Mouse (Mus musculus) CH12.LX (cell line): ENCODE data around the gene Ffar2. TPM values are rescaled to one million over a fixed set of nuclear protein-coding genes. Genes with fewer than 3 reads are reported as not detected.

Experiments used
- DNase-seq: peaks from one replicate; pipeline ENCODE4 v3.0.0-alpha.2; 2013; ENCODE audit errors: extremely low read depth
- H3K27ac ChIP-seq: 2 replicates; pipeline ENCODE4 v1.5.1; 2012; ENCODE audit warnings: low read depth, mild to moderate bottlenecking, control low read depth, moderate library complexity; ENCODE audit not compliant: insufficient read depth
- H3K27me3 ChIP-seq: replicated peaks from 2 replicates; pipeline ENCODE3; 2012; ENCODE audit warnings: inconsistent platforms
- H3K36me3 ChIP-seq, 2 experiments: replicated peaks in 1 of 2; 2 replicates each; pipeline versions ENCODE3 to v1.6.1; 2012; ENCODE audit warnings: inconsistent platforms in 1 of 2, low read length in 1 of 2, mild to moderate bottlenecking in 1 of 2, mixed read lengths in 1 of 2, moderate library complexity in 1 of 2; ENCODE audit not compliant: control insufficient read depth in 1 of 2, insufficient read depth in 1 of 2
- H3K4me1 ChIP-seq, 2 experiments: 2 replicates each; pipeline ENCODE4 v1.6.1; 2012; ENCODE audit warnings: inconsistent platforms in 1 of 2, moderate library complexity in 1 of 2; ENCODE audit not compliant: insufficient read depth in 2 of 2, control insufficient read depth in 1 of 2
- H3K4me2 ChIP-seq: 2 replicates; pipeline ENCODE4 v1.6.1; 2012; ENCODE audit warnings: low read depth, mild to moderate bottlenecking, control low read depth; ENCODE audit not compliant: poor library complexity, insufficient read depth, severe bottlenecking
- H3K4me3 ChIP-seq, 3 experiments: fragments of 150-350 bp in 1 of 3; sonication (generic) in 1 of 3; replicated peaks in 1 of 3; 2 replicates each; pipeline versions ENCODE3 to v1.5.1; 2011 to 2012; ENCODE audit warnings: low read depth in 2 of 3, low read length in 2 of 3, mild to moderate bottlenecking in 2 of 3, moderate library complexity in 2 of 3, control low read depth in 1 of 3, improper control_type of control experiment in 1 of 3, inconsistent platforms in 1 of 3, mixed read lengths in 1 of 3; ENCODE audit not compliant: poor library complexity in 1 of 3
- H3K79me2 ChIP-seq: replicated peaks from 2 replicates; pipeline ENCODE4 v1.6.1; 2012; ENCODE audit warnings: mild to moderate bottlenecking, moderate library complexity; ENCODE audit not compliant: control insufficient read depth, poor library complexity, insufficient read depth, severe bottlenecking; ENCODE audit errors: extremely low read depth
- H3K9ac ChIP-seq: 2 replicates; pipeline ENCODE4 v1.6.1; 2012; ENCODE audit warnings: low read depth, mild to moderate bottlenecking, control low read depth, moderate library complexity; ENCODE audit not compliant: insufficient read depth
- H3K9me3 ChIP-seq: replicated peaks from 2 replicates; pipeline ENCODE3; 2012; ENCODE audit warnings: low read length, inconsistent platforms, mixed read lengths
- CHD1 ChIP-seq: IDR thresholded peaks from 2 replicates; pipeline ENCODE4 v1.6.1; 2012; ENCODE audit warnings: low read depth, low read length, improper control_type of control experiment, inconsistent platforms
- CHD2 ChIP-seq: IDR thresholded peaks from 2 replicates; pipeline ENCODE4 v1.6.1; 2011; ENCODE audit warnings: low read length, improper control_type of control experiment
- CTCF ChIP-seq, 2 experiments: IDR thresholded peaks in 1 of 2; conservative IDR thresholded peaks in 1 of 2; 2 replicates each; pipeline ENCODE4 v1.5.1; 2011 to 2012; ENCODE audit warnings: low read depth in 2 of 2, low read length in 2 of 2, improper control_type of control experiment in 1 of 2, inconsistent platforms in 1 of 2, mild to moderate bottlenecking in 1 of 2, moderate library complexity in 1 of 2
- E2F4 ChIP-seq: IDR thresholded peaks from 2 replicates; pipeline ENCODE4 v1.6.1; 2011; ENCODE audit warnings: low read depth, low read length, improper control_type of control experiment; ENCODE audit not compliant: insufficient replicate concordance
- EP300 ChIP-seq: IDR thresholded peaks from 2 replicates; pipeline ENCODE4 v1.6.1; 2011; ENCODE audit warnings: low read length, improper control_type of control experiment
- ETS1 ChIP-seq: conservative IDR thresholded peaks from 2 replicates; pipeline ENCODE4 v1.6.1; 2012; ENCODE audit warnings: low read depth, mild to moderate bottlenecking, inconsistent platforms, low read length, improper control_type of control experiment, moderate library complexity
- HCFC1 ChIP-seq: IDR thresholded peaks from 2 replicates; pipeline ENCODE4 v1.6.1; 2012; ENCODE audit warnings: low read depth, mild to moderate bottlenecking, inconsistent platforms, low read length, improper control_type of control experiment
- IRF4 ChIP-seq: IDR thresholded peaks from 2 replicates; pipeline ENCODE4 v1.6.1; 2014; ENCODE audit warnings: low read depth, mild to moderate bottlenecking, inconsistent platforms, low read length, improper control_type of control experiment
- JUN ChIP-seq: IDR thresholded peaks from 2 replicates; pipeline ENCODE4 v1.6.1; 2011; ENCODE audit warnings: low read depth, mild to moderate bottlenecking, low read length, improper control_type of control experiment, moderate library complexity; ENCODE audit not compliant: insufficient read depth
- JUND ChIP-seq: conservative IDR thresholded peaks from 2 replicates; pipeline ENCODE4 v1.6.1; 2011; ENCODE audit warnings: low read depth, low read length, improper control_type of control experiment
- KAT2A ChIP-seq: IDR thresholded peaks from 2 replicates; pipeline ENCODE4 v1.6.1; 2012; ENCODE audit warnings: low read length, improper control_type of control experiment, inconsistent platforms; ENCODE audit not compliant: insufficient replicate concordance
- MAFK ChIP-seq: IDR thresholded peaks from 2 replicates; pipeline ENCODE4 v1.6.1; 2011; ENCODE audit warnings: low read length, improper control_type of control experiment; ENCODE audit not compliant: insufficient replicate concordance
- MAX ChIP-seq: IDR thresholded peaks from 2 replicates; pipeline ENCODE4 v1.6.1; 2011; ENCODE audit warnings: low read length, improper control_type of control experiment
- MAZ ChIP-seq: IDR thresholded peaks from 2 replicates; pipeline ENCODE4 v1.6.1; 2012; ENCODE audit warnings: low read depth, mild to moderate bottlenecking, inconsistent platforms, low read length, improper control_type of control experiment, moderate library complexity
- MEF2A ChIP-seq: IDR thresholded peaks from 2 replicates; pipeline ENCODE4 v1.6.1; 2014; ENCODE audit warnings: low read depth, mild to moderate bottlenecking, inconsistent platforms, low read length, improper control_type of control experiment, borderline replicate concordance
- MXI1 ChIP-seq: IDR thresholded peaks from 2 replicates; pipeline ENCODE4 v1.6.1; 2011; ENCODE audit warnings: mild to moderate bottlenecking, low read depth, low read length, improper control_type of control experiment
- MYC ChIP-seq: IDR thresholded peaks from 2 replicates; pipeline ENCODE4 v1.6.1; 2011; ENCODE audit warnings: low read depth, mild to moderate bottlenecking, improper control_type of control experiment, low read length
- NELFE ChIP-seq: IDR thresholded peaks from 2 replicates; pipeline ENCODE4 v1.6.1; 2011; ENCODE audit warnings: low read depth, low read length, improper control_type of control experiment
- NRF1 ChIP-seq: IDR thresholded peaks from 2 replicates; pipeline ENCODE4 v1.6.1; 2014; ENCODE audit warnings: low read depth, mild to moderate bottlenecking, inconsistent platforms, low read length, improper control_type of control experiment, moderate library complexity
- PAX5 ChIP-seq: IDR thresholded peaks from 2 replicates; pipeline ENCODE4 v1.6.1; 2012; ENCODE audit warnings: low read length, inconsistent platforms, mixed read lengths
- POLR2A ChIP-seq: IDR thresholded peaks from 2 replicates; pipeline ENCODE4 v1.6.1; 2011; ENCODE audit warnings: low read depth, mild to moderate bottlenecking, improper control_type of control experiment, low read length
- POLR2AphosphoS2 ChIP-seq: IDR thresholded peaks from 2 replicates; pipeline ENCODE4 v1.6.1; 2011; ENCODE audit warnings: low read depth, low read length, improper control_type of control experiment
- RAD21 ChIP-seq: IDR thresholded peaks from 2 replicates; pipeline ENCODE4 v1.6.1; 2011; ENCODE audit warnings: low read depth, mild to moderate bottlenecking, low read length, improper control_type of control experiment, moderate library complexity
- SIN3A ChIP-seq: IDR thresholded peaks from 2 replicates; pipeline ENCODE4 v1.6.1; 2012; ENCODE audit warnings: low read length, improper control_type of control experiment, inconsistent platforms
- SMC3 ChIP-seq: IDR thresholded peaks from 2 replicates; pipeline ENCODE4 v1.6.1; 2011; ENCODE audit warnings: low read depth, low read length, improper control_type of control experiment
- TBP ChIP-seq: conservative IDR thresholded peaks from 2 replicates; pipeline ENCODE4 v1.6.1; 2011; ENCODE audit warnings: low read depth, low read length, improper control_type of control experiment
- TCF12 ChIP-seq: IDR thresholded peaks from 2 replicates; pipeline ENCODE4 v1.6.1; 2014; ENCODE audit warnings: low read depth, mild to moderate bottlenecking, inconsistent platforms, low read length, improper control_type of control experiment
- UBTF ChIP-seq: IDR thresholded peaks from 2 replicates; pipeline ENCODE4 v1.6.1; 2012; ENCODE audit warnings: low read depth, mild to moderate bottlenecking, inconsistent platforms, low read length, improper control_type of control experiment, moderate library complexity
- USF1 ChIP-seq: IDR thresholded peaks from 2 replicates; pipeline ENCODE4 v1.6.1; 2014; ENCODE audit warnings: low read depth, mild to moderate bottlenecking, inconsistent platforms, low read length, improper control_type of control experiment
- USF2 ChIP-seq: conservative IDR thresholded peaks from 2 replicates; pipeline ENCODE4 v1.6.1; 2011; ENCODE audit warnings: low read depth, low read length, improper control_type of control experiment
- ZC3H11A ChIP-seq: IDR thresholded peaks from 2 replicates; pipeline ENCODE4 v1.6.1; 2012; ENCODE audit warnings: low read depth, mild to moderate bottlenecking, inconsistent platforms, low read length, improper control_type of control experiment
- ZMIZ1 ChIP-seq: IDR thresholded peaks from 2 replicates; pipeline ENCODE4 v1.6.1; 2012; ENCODE audit warnings: low read depth, mild to moderate bottlenecking, inconsistent platforms, low read length, improper control_type of control experiment
- ZNF384 ChIP-seq: IDR thresholded peaks from 2 replicates; pipeline ENCODE4 v1.6.1; 2012; ENCODE audit warnings: low read depth, low read length, improper control_type of control experiment, inconsistent platforms
- dilution Hi-C: fragments of 300-500 bp; cut with MboI; formaldehyde crosslinking; loops from 2 replicates; pipeline ENCODE4 v1.14.3; 2020; ENCODE audit warnings: low sequenced_read_pairs; ENCODE audit not compliant: extremely low pct_unique_long_range_greater_than_20kb, extremely low pct_ligation_motif_present
- in situ Hi-C: fragments of 300-500 bp; cut with MboI; formaldehyde crosslinking; loops from 3 replicates; pipeline ENCODE4 v1.14.3; 2019; ENCODE audit warnings: low sequenced_read_pairs, low pct_ligation_motif_present, low pct_unique_long_range_greater_than_20kb, mixed read lengths
- polyA plus RNA-seq: library from polyadenylated mRNA; unstranded; fragments of >175 nt; gene quantifications from 2 replicates; pipeline ENCODE4 v1.2.1, GENCODE M21; 2012; ENCODE audit warnings: low read depth; ENCODE audit not compliant: insufficient read length
- total RNA-seq, 2 experiments: library from RNA; depleted of rRNA; stranded (reverse); fragments of 300-350 nt in 1 of 2; fragments of >200 nt in 1 of 2; gene quantifications; 2 replicates each; pipeline ENCODE4 v1.2.3; 2012 to 2014

The Ffar2 gene
- total and polyA plus RNA-seq, 3 experiments = 0.08 to 0.51 TPM; not detected in 1

- H3K27me3 ChIP-seq = no peaks in the 10 kb centered on the region
- TF ChIP-seq USF1 = no peak
- no peak for TF ChIP-seq CHD1
- no peak for TF ChIP-seq MXI1
- TF ChIP-seq EP300 = no peak
- no peak for TF ChIP-seq TCF12
- TF ChIP-seq CTCF (conservative IDR thresholded peaks at IDR 0.05 in 1 of 2, IDR thresholded peaks at IDR 0.05 in 1 of 2; ENCODE audit: low read depth in 2 of 2, low read length in 2 of 2) = no peak
- TF ChIP-seq, all 38 proteins: peak for 0
- no peak for DNase-seq
- H3K27ac ChIP-seq = no peak within 1 kb of the TSS
- no peaks in the 10 kb centered on the region for H3K9me3 ChIP-seq
- dilution Hi-C loops = no loop called here
- H3K79me2 ChIP-seq = no peaks in the 10 kb centered on the region
- in situ Hi-C loops = no loop called here
- peaks cover 15 to 47% of the 10 kb centered on the region in 2 experiments for H3K4me1 ChIP-seq
- H3K9ac ChIP-seq = no peak within 1 kb of the TSS
- H3K4me2 ChIP-seq = no peak within 1 kb of the TSS
- no peak within 1 kb of the TSS for H3K4me3 ChIP-seq
- H3K36me3 ChIP-seq = peaks cover 0 to 11% of the 10 kb centered on the region in 2 experiments
Observed at GRCm38 (mm10) chr7:30856078-30856477, 32.5 kb upstream of the Ffar2 start, which contains the start of gene Ffar3. Gene Ffar3 (minus strand): TSS chr7:30856178.

DNA sequence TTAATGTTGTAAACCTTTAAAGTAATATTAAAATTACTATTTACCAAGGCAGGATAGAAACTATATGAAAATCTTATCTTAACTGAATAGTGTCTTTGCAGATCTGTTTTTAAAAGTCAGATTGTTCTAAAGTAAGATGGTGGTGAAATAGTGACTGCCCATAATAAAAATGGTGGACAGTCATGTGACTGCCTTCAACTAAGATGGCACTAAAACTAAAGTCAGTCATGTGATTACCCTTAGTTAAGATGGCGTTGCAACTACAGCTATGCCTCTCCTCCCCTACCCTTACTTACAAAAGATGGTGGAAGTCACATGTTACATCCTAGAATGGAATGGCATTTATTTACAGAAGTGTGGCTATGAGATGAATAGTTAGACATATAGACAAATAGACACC, 27.8 kb upstream of the Ffar2 start:
- Histone ChIP-seq H3K9ac (no peak overlapping the region), H3K36me3 (no peaks in the 10 kb centered on the region), H3K4me3 (no peak overlapping the region), H3K27ac (no peak overlapping the region), H3K27me3 (no peaks in the 10 kb centered on the region), H3K79me2 (no peaks in the 10 kb centered on the region), H3K4me1 (peaks cover 8 to 16% of the 10 kb centered on the region in 2 experiments)
- dilution Hi-C loops (no loop called here), in situ Hi-C loops (no loop called here)
- DNase-seq = no peak
- TF ChIP-seq MYC (no peak), E2F4 (no peak), MAX (no peak), EP300 (no peak), MAZ (no peak), ZMIZ1 (no peak), SMC3 (no peak), RAD21 (no peak), USF2 (peak; percentile 72), PAX5 (no peak), POLR2A (no peak), POLR2AphosphoS2 (no peak), ZC3H11A (no peak), JUN (no peak), CHD2 (no peak), NRF1 (peak; percentile 53), ZNF384 (no peak), KAT2A (no peak), SIN3A (no peak), IRF4 (no peak), UBTF (no peak), HCFC1 (peak; percentile 51), USF1 (peak; percentile 62; the same call in 1 of the 2 replicates), TBP (no peak), MAFK (no peak), MEF2A (no peak), NELFE (no peak), JUND (no peak), ETS1 (no peak), MXI1 (no peak)
- TF ChIP-seq, all 38 proteins: peak for 4
- Histone ChIP-seq H3K4me2 (no peak overlapping the region), H3K9me3 (no peaks in the 10 kb centered on the region)
